ENCODE assay signal across 8 mouse cellular contexts in the genomic region with DNA sequence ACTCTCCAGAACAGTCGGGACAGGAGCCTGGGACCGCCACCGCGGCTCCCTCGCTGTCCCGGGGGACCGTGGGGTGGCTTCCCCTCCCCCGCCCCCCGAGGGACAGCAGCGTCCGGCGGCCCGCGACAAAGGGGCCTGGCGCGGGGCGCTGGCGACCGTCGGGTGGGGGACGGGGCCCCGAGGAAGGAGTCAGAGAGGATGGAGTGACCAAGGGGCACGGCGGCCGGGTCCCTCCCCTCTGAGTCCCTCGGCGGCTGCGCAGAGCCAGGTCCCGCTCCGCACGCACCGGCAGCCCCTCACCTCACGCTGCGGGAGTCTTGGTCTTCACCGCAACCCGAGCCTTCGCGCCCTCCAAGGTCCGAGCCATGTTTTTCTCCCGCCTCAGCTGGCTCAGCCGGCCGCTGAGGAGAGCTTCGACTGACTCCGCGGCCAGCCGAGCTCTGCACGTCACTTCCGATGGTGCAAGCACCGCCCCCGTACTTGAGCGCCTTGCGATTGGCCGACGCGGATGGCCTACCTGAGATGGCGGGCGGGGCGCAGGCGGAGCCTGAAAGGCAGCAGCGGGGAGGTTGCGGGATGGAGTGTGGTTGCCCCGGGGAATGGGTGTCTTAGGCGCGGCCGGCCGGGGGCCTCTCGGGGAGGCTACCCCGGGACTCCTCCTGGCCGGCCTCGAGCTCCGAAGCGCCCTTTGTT. TPM values are rescaled to one million over a fixed set of nuclear protein-coding genes. Genes with fewer than 3 reads are reported as not detected.
A peak's percentile ranks its signal among the peaks of the same experiment; 100 is the strongest.
DNase-seq lines count a peak whose midpoint lies in the region; ATAC-seq and TF ChIP-seq lines count a peak whose summit lies in the region.

A gene (minus strand): TSS at position 446 of the 693 bp plus-strand sequence.

- under 1% methylated on average over 70 of the region's 72 CpGs for WGBS in heart, embryonic 12.5 days
- WGBS in kidney, postnatal 0 days, result under 1% methylated on average over 71 of the region's 72 CpGs
- whole genome bisulfite sequencing in liver, embryonic 11.5 days, result under 1% methylated on average over 64 of the region's 72 CpGs
- WGBS in stomach, embryonic 14.5 days, result under 1% methylated on average over 72 of the region's 72 CpGs

- peak within 1 kb of the TSS; percentile 57 for H3K4me3 ChIP-seq in C2C12 (ENCODE audit: insufficient read depth, poor library complexity, severe bottlenecking)
- H3K4me3 ChIP-seq in erythroblast, embryonic 14.5 days (replicated peaks), result peak within 1 kb of the TSS; percentile 80
- peak within 1 kb of the TSS; percentile 89 for H3K4me3 ChIP-seq in heart, embryonic 12.5 days
- H3K4me3 ChIP-seq in kidney, postnatal 0 days (replicated peaks; ENCODE audit: low read depth, low read length), result peak within 1 kb of the TSS; percentile 91
- H3K4me3 ChIP-seq in liver, embryonic 11.5 days (ENCODE audit: low read depth, low read length), result peak within 1 kb of the TSS; percentile 84
- H3K4me3 ChIP-seq in stomach, embryonic 14.5 days (ENCODE audit: low read depth, low read length), result peak within 1 kb of the TSS; percentile 97

- TF ChIP-seq CTCF in C2C12 (IDR thresholded peaks at IDR 0.05; ENCODE audit: control insufficient read depth, insufficient read depth, insufficient read length), result no peak
- TF ChIP-seq CTCF in brain, embryonic 14.5 days (IDR thresholded peaks at IDR 0.05; ENCODE audit: borderline replicate concordance, extremely low read depth, insufficient read depth, insufficient read length), result no peak
- TF ChIP-seq CTCF in kidney, postnatal 0 days (IDR thresholded peaks at IDR 0.05; ENCODE audit: low read depth), result no peak

- peaks cover 38% of the 10 kb centered on the region for H3K79me3 ChIP-seq in C2C12 (ENCODE audit: low read depth)

- peak within 1 kb of the TSS; percentile 96 for H3ac ChIP-seq in C2C12 (ENCODE audit: control insufficient read depth, insufficient read length, low read depth)

- H3K4me1 ChIP-seq in erythroblast, embryonic 14.5 days (ENCODE audit: control insufficient read depth), result peaks cover 22% of the 10 kb centered on the region
- H3K4me1 ChIP-seq in heart, embryonic 12.5 days (replicated peaks), result peaks cover 22% of the 10 kb centered on the region
- H3K4me1 ChIP-seq in kidney, postnatal 0 days (replicated peaks; ENCODE audit: insufficient read depth, low read length), result peaks cover 10% of the 10 kb centered on the region; the same call in 1 of the 2 replicates
- H3K4me1 ChIP-seq in liver, embryonic 11.5 days (replicated peaks; ENCODE audit: control insufficient read depth, insufficient read depth, low read length), result peaks cover 11% of the 10 kb centered on the region; the same call in 1 of the 2 replicates
- H3K4me1 ChIP-seq in stomach, embryonic 14.5 days (ENCODE audit: control insufficient read depth, insufficient read depth, low read length), result peaks cover 22% of the 10 kb centered on the region

- H3K79me2 ChIP-seq in C2C12 (ENCODE audit: control insufficient read depth, insufficient read depth), result peaks cover 48% of the 10 kb centered on the region

- peak within 1 kb of the TSS; percentile 94 for H3K9ac ChIP-seq in heart, embryonic 12.5 days
- peak within 1 kb of the TSS; percentile 93 for H3K9ac ChIP-seq in kidney, postnatal 0 days (ENCODE audit: low read depth, low read length)
- H3K9ac ChIP-seq in liver, embryonic 11.5 days (ENCODE audit: low read depth, low read length), result peak within 1 kb of the TSS; percentile 82
- peak within 1 kb of the TSS; percentile 87 for H3K9ac ChIP-seq in stomach, embryonic 14.5 days (replicated peaks; ENCODE audit: low read depth, low read length)

- peak; percentile 97 for ATAC-seq in heart, embryonic 12.5 days (ENCODE audit: insufficient number of reproducible peaks, low FRiP score)
- peak; percentile 98 for ATAC-seq in kidney, postnatal 0 days (replicated peaks; ENCODE audit: low FRiP score, low read depth)
- ATAC-seq in liver, embryonic 11.5 days (replicated peaks; ENCODE audit: low FRiP score), result peak; percentile 98
- ATAC-seq in stomach, embryonic 14.5 days (ENCODE audit: insufficient number of reproducible peaks, insufficient read depth, low FRiP score, low read depth), result peak; percentile 98

- H3K27me3 ChIP-seq in C2C12 (ENCODE audit: control insufficient read depth, insufficient read depth, insufficient read length), result no peaks in the 10 kb centered on the region
- H3K27me3 ChIP-seq in erythroblast, embryonic 14.5 days (ENCODE audit: control insufficient read depth), result peaks cover 52% of the 10 kb centered on the region
- no peaks in the 10 kb centered on the region for H3K27me3 ChIP-seq in heart, embryonic 12.5 days (replicated peaks)
- no peaks in the 10 kb centered on the region for H3K27me3 ChIP-seq in kidney, postnatal 0 days (ENCODE audit: insufficient read depth, low read length)
- H3K27me3 ChIP-seq in liver, embryonic 11.5 days (replicated peaks; ENCODE audit: control insufficient read depth, insufficient read depth, low read length), result 0 out of 2 replicates have a peak, but pooled peaks cover 2% of the 10 kb centered on the region
- H3K27me3 ChIP-seq in stomach, embryonic 14.5 days (ENCODE audit: control insufficient read depth, insufficient read depth, low read length), result no peaks in the 10 kb centered on the region

- DNase-seq in brain, embryonic 14.5 days (ENCODE audit: low read depth), result peak; percentile 99
- DNase-seq in kidney, postnatal 0 days (ENCODE audit: low spot score), result peak; percentile 99
- peak; percentile 92 for DNase-seq in liver, embryonic 11.5 days (ENCODE audit: low spot score)
- peak; percentile 93 for DNase-seq in naive thymus-derived CD4-positive, alpha-beta T cell, adult 2 months (ENCODE audit: low read depth)

- H3K9me3 ChIP-seq in erythroblast, embryonic 14.5 days (ENCODE audit: control insufficient read depth, low read length), result peaks cover 4% of the 10 kb centered on the region; the same call in 1 of the 2 replicates
- H3K9me3 ChIP-seq in heart, embryonic 12.5 days (replicated peaks), result no peaks in the 10 kb centered on the region
- H3K9me3 ChIP-seq in kidney, postnatal 0 days (replicated peaks; ENCODE audit: low read length), result no peaks in the 10 kb centered on the region
- no peaks in the 10 kb centered on the region for H3K9me3 ChIP-seq in liver, embryonic 11.5 days (ENCODE audit: control insufficient read depth, low read length)
- H3K9me3 ChIP-seq in stomach, embryonic 14.5 days (ENCODE audit: control insufficient read depth, low read depth, low read length), result no peaks in the 10 kb centered on the region

- H3K4me2 ChIP-seq in heart, embryonic 12.5 days, result peak within 1 kb of the TSS; percentile 90
- H3K4me2 ChIP-seq in kidney, postnatal 0 days (ENCODE audit: low read length), result peak within 1 kb of the TSS; percentile 84
- H3K4me2 ChIP-seq in liver, embryonic 11.5 days, result peak within 1 kb of the TSS; percentile 93
- H3K4me2 ChIP-seq in stomach, embryonic 14.5 days (replicated peaks; ENCODE audit: low read depth, low read length), result peak within 1 kb of the TSS; percentile 60

- peak; percentile 78; the same call in 1 of the 2 replicates for TF ChIP-seq POLR2A in brain, embryonic 14.5 days (IDR thresholded peaks at IDR 0.05; ENCODE audit: borderline replicate concordance, extremely low read depth, insufficient read depth, insufficient read length, poor library complexity, severe bottlenecking)

- peak within 1 kb of the TSS; percentile 91 for H3K27ac ChIP-seq in heart, embryonic 12.5 days (ENCODE audit: poor library complexity, severe bottlenecking)
- peak within 1 kb of the TSS; percentile 94 for H3K27ac ChIP-seq in kidney, postnatal 0 days
- H3K27ac ChIP-seq in liver, embryonic 11.5 days (ENCODE audit: low read depth, low read length), result peak within 1 kb of the TSS; percentile 65
- H3K27ac ChIP-seq in stomach, embryonic 14.5 days (ENCODE audit: low read length), result peak within 1 kb of the TSS; percentile 94

- H3K36me3 ChIP-seq in C2C12 (ENCODE audit: control insufficient read depth, insufficient read depth), result no peaks in the 10 kb centered on the region
- no peaks in the 10 kb centered on the region for H3K36me3 ChIP-seq in erythroblast, embryonic 14.5 days (ENCODE audit: control insufficient read depth)
- 0 out of 2 replicates have a peak, but pooled peaks cover 5% of the 10 kb centered on the region for H3K36me3 ChIP-seq in heart, embryonic 12.5 days
- no peaks in the 10 kb centered on the region for H3K36me3 ChIP-seq in kidney, postnatal 0 days (ENCODE audit: insufficient read depth, low read length)
- no peaks in the 10 kb centered on the region for H3K36me3 ChIP-seq in liver, embryonic 11.5 days (ENCODE audit: control insufficient read depth, insufficient read depth, low read length)
- H3K36me3 ChIP-seq in stomach, embryonic 14.5 days (ENCODE audit: control insufficient read depth, insufficient read depth, low read length), result no peaks in the 10 kb centered on the region

TF ChIP-seq in C2C12, 6 proteins besides CTCF, POLR2A, EP300 and RAD21:
- TF ChIP-seq MAX (IDR thresholded peaks at IDR 0.05), result no peak
- TF ChIP-seq MYOG (IDR thresholded peaks at IDR 0.05; ENCODE audit: control insufficient read depth, extremely low read depth, insufficient read length), result no peak
- no peak for TF ChIP-seq USF1 (IDR thresholded peaks at IDR 0.05; ENCODE audit: low read depth)
TF ChIP-seq in C2C12: peak in this region for 0.

RNA-seq across cellular contexts. Expression of the gene that starts here (rescaled TPM):
- polyA plus RNA-seq in C2C12 (2012; fragmentation: generic; extraction: Trizol), result 4.1 TPM
- 17.1 and 18.5 TPM in 2 replicates for polyA plus RNA-seq in brain, embryonic 14.5 days (2012; rRNA removed)
- polyA plus RNA-seq in erythroblast, embryonic 14.5 days (2012), result not detected in 2 replicates
- polyA plus RNA-seq in heart, embryonic 12.5 days (2016; fragmentation: Nextera tagmentation; extraction: Ambion mirVana), result 20.5 and 26.3 TPM in 2 replicates
- polyA plus RNA-seq in kidney, postnatal 0 days (2015; fragmentation: Nextera tagmentation; extraction: Ambion mirVana), result 13.8 and 16.1 TPM in 2 replicates
- polyA plus RNA-seq in liver, embryonic 11.5 days (2014; fragmentation: Nextera tagmentation; extraction: Ambion mirVana), result 14.9 and 16.8 TPM in 2 replicates
- 40.2 and 42.4 TPM in 2 replicates for polyA plus RNA-seq in stomach, embryonic 14.5 days (2014; fragmentation: Nextera tagmentation; extraction: Ambion mirVana)

Comparison
In these comparisons a context has a peak if more than half of its experiments do, and no peak if none do; other contexts are left out.
1. Peak in every context shown above with its lines: DNase-seq, ATAC-seq, H3K4me3 ChIP-seq and H3K27ac ChIP-seq.